Mouse (Mus musculus) C2C12 (cell line): ENCODE measurements at regions not wholly inside any gene's neighbourhood (a gene's known extent, or its start where the extent isn't known, plus 50 kb on each side); places are given as distances from the start of the nearest gene placed in this dataset.

Experiments used
- H3K27me3 ChIP-seq: one replicate; pipeline ENCODE4 v1.6.1; 2011; ENCODE audit not compliant: control insufficient read depth, insufficient read depth, insufficient read length
- H3K36me3 ChIP-seq: one replicate; pipeline ENCODE4 v1.6.1; 2011; ENCODE audit not compliant: control insufficient read depth, insufficient read depth
- H3K4me3 ChIP-seq: one replicate; pipeline ENCODE4 v1.5.1; 2011; ENCODE audit warnings: mild to moderate bottlenecking, control low read depth; ENCODE audit not compliant: poor library complexity, insufficient read depth, severe bottlenecking
- H3K79me2 ChIP-seq: one replicate; pipeline ENCODE4 v1.6.1; 2011; ENCODE audit not compliant: control insufficient read depth, insufficient read depth
- H3K79me3 ChIP-seq: one replicate; pipeline ENCODE4 v1.6.1; 2011; ENCODE audit warnings: low read depth, control low read depth
- H3ac ChIP-seq: one replicate; pipeline ENCODE3; 2011; ENCODE audit warnings: low read depth; ENCODE audit not compliant: control insufficient read depth, insufficient read length
- CEBPB ChIP-seq: IDR thresholded peaks from one replicate; pipeline ENCODE4 v1.6.1; 2011; ENCODE audit warnings: low read depth, mild to moderate bottlenecking, control low read depth, moderate library complexity
- CTCF ChIP-seq: IDR thresholded peaks from one replicate; pipeline ENCODE4 v1.5.1; 2011; ENCODE audit not compliant: control insufficient read depth, insufficient read depth, insufficient read length
- FOSL1 ChIP-seq: IDR thresholded peaks from one replicate; pipeline ENCODE4 v1.8.0; 2011; ENCODE audit warnings: mild to moderate bottlenecking, low read length; ENCODE audit not compliant: poor library complexity, insufficient read depth, severe bottlenecking
- MAX ChIP-seq: IDR thresholded peaks from one replicate; pipeline ENCODE4 v1.6.1; 2011; ENCODE audit warnings: mild to moderate bottlenecking, control low read depth
- MYOD1 ChIP-seq: IDR thresholded peaks from one replicate; pipeline ENCODE4 v1.6.1; 2011; ENCODE audit warnings: low read depth; ENCODE audit not compliant: control insufficient read depth, insufficient read length
- MYOG ChIP-seq: IDR thresholded peaks from one replicate; pipeline ENCODE4 v1.6.1; 2011; ENCODE audit not compliant: control insufficient read depth, insufficient read length; ENCODE audit errors: extremely low read depth
- USF1 ChIP-seq: IDR thresholded peaks from one replicate; pipeline ENCODE4 v1.6.1; 2011; ENCODE audit warnings: low read depth, mild to moderate bottlenecking, control low read depth, moderate library complexity

DNA sequence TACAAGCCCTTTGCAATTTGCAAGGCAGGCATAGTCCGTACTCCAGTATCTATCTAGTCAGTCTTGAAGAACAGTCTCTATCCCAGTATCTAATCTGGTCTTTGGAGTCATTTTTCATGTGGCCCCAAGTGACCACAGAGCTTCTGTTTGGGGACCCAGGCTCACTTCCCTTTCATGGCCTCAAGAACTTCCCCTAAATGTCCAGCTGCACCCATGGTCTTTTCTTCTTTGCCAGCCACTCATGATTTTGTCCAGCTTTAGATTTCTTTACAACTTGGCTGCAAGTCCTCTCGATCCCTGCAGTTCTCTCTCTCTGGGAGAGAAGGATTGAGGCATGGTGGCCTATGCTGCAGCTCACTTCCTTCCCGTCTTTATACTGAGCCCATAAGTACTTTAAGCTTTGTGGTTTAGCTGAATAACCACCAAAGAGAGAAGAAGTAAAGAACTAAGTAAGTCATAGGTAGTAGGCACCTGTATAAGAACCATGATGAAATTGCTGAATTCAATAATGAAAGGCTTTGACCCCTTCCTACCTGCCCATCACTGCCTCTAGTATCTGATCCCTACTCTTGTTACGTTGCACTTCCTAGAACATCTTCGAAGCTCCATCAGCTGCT lies 62.1 kb upstream of the Cited2 start:
- no peak for TF ChIP-seq MYOG
- no peak for TF ChIP-seq CTCF
- no peak for TF ChIP-seq MYOD1
- no peak for TF ChIP-seq CEBPB
- no peak for TF ChIP-seq USF1
- no peak for TF ChIP-seq MAX
- TF ChIP-seq FOSL1: no peak
- Histone ChIP-seq H3K27me3 (no peaks in the 10 kb centered on the region), H3K36me3 (no peaks in the 10 kb centered on the region), H3ac (no peak overlapping the region), H3K4me3 (no peak overlapping the region), H3K79me2 (no peaks in the 10 kb centered on the region), H3K79me3 (no peaks in the 10 kb centered on the region)

GRCm38 (mm10) chr10:17666089-17666488 lies 56.9 kb upstream of the Cited2 start:
- Histone ChIP-seq H3ac (no peak overlapping the region), H3K79me2 (no peaks in the 10 kb centered on the region), H3K4me3 (no peak overlapping the region), H3K79me3 (no peaks in the 10 kb centered on the region), H3K27me3 (no peaks in the 10 kb centered on the region), H3K36me3 (no peaks in the 10 kb centered on the region)
- TF ChIP-seq MAX (no peak), MYOD1 (no peak), FOSL1 (no peak), MYOG (no peak), CTCF (no peak), USF1 (no peak), CEBPB (no peak)

DNA sequence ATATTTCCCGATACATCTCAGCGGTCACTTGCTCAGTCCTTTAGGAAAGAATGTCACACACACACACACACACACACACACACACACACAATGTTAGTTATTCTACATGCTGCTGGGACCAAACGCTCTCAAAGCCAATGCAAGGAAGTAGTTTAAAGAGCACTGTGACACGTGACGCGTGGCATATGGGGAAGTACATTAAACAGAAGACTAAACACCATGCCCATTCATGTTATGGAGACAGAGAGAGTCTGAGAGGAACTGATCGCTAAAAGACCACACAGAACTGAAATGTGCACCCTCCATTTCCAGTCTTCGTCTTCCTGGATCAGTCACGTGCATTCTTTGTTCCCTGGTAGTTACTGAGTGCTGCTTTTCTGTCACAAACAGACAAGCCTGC lies 53.6 kb upstream of the Cited2 start:
- H3K79me2 ChIP-seq: no peaks in the 10 kb centered on the region
- no peak overlapping the region for H3ac ChIP-seq
- no peaks in the 10 kb centered on the region for H3K36me3 ChIP-seq
- H3K79me3 ChIP-seq: no peaks in the 10 kb centered on the region
- TF ChIP-seq MYOG: no peak
- H3K27me3 ChIP-seq: no peaks in the 10 kb centered on the region
- H3K4me3 ChIP-seq: no peak overlapping the region
